Mouse (Mus musculus) ES-E14 (cell line): Measurements from ENCODE around the gene Klhl26.

Experiments
- CHD2 ChIP-seq: IDR thresholded peaks from 2 replicates; pipeline ENCODE4 v1.6.1; 2014; ENCODE audit warnings: mild to moderate bottlenecking, low read depth, low read length, inconsistent platforms
- HCFC1 ChIP-seq: IDR thresholded peaks from 2 replicates; pipeline ENCODE4 v1.6.1; 2012; ENCODE audit warnings: low read length, inconsistent platforms, borderline replicate concordance; ENCODE audit not compliant: insufficient read depth
- MAFK ChIP-seq: IDR thresholded peaks from 2 replicates; pipeline ENCODE4 v1.6.1; 2014; ENCODE audit warnings: mild to moderate bottlenecking, low read depth, low read length, inconsistent platforms; ENCODE audit not compliant: insufficient read depth
- ZC3H11A ChIP-seq: IDR thresholded peaks from 2 replicates; pipeline ENCODE4 v1.6.1; 2012; ENCODE audit warnings: low read depth, mild to moderate bottlenecking, inconsistent platforms, low read length, borderline replicate concordance
- ZNF384 ChIP-seq: IDR thresholded peaks from 2 replicates; pipeline ENCODE4 v1.6.1; 2012; ENCODE audit warnings: low read depth, low read length, inconsistent platforms

DNA sequence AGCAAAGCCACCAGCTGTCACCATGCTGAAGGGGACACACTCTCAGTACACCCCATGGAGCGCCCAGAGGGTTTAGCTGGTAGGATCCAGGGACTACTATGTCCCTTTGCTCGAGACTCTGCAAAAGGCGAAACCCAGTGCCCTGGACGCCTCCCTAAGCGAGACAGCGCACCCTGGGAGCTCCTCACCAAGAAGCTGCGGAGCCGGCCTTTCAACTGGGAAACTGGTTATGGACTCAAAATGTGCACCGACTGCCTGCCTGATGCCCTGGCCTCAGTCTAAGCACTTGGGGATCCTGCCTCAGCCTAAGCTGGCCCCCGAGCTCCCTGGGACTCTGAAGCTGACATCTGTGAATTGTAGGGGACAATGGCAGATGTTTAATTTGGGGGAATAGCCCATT is 67.7 kb downstream of the Klhl26 start:
- no peak for TF ChIP-seq MAFK
- TF ChIP-seq HCFC1 = no peak
- no peak for TF ChIP-seq CHD2
- TF ChIP-seq ZC3H11A = no peak
- no peak for TF ChIP-seq ZNF384
